Mouse (Mus musculus) C2C12 (cell line): Measurements from ENCODE around the gene Ehmt2.

Source experiments
- CTCF ChIP-seq: IDR thresholded peaks from one replicate; pipeline ENCODE4 v1.5.1; 2011; ENCODE audit not compliant: control insufficient read depth, insufficient read depth, insufficient read length
- FOSL1 ChIP-seq: IDR thresholded peaks from one replicate; pipeline ENCODE4 v1.8.0; 2011; ENCODE audit warnings: mild to moderate bottlenecking, low read length; ENCODE audit not compliant: poor library complexity, insufficient read depth, severe bottlenecking

DNA sequence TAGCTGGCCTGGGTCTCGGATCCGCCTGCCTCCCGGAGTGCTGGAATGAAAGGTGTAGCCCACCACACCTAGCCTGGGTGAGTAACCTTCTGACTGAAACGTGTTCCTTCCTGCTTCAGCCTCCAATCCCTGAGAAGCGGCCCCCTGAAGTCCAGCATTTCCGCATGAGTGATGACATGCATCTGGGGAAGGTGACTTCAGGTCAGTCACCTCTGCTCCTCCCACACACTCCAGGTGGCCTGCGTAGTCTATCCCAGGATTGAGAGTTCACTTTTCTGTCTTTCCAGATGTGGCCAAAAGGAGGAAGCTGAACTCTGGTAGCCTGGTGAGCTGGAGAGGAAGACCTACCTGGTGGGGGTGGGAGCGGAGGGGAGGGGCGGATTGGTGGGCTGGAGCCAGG lies 4.6 kb downstream of the Ehmt2 start:
- TF ChIP-seq CTCF (no peak), FOSL1 (no peak)
